9 mouse cellular contexts compared by ENCODE assay signal in genomic region chr10:111509103-111509784, GRCm38 (mm10). TPM values are rescaled to one million over a fixed set of nuclear protein-coding genes. Genes with fewer than 3 reads are reported as not detected.
A peak's percentile ranks its signal among the peaks of the same experiment; 100 is the strongest.
DNase-seq lines count a peak whose midpoint lies in the region; ATAC-seq lines count a peak whose summit lies in the region.
"Had no signal": no experiment of that assay in that cellular context is flagged by ENCODE, and none has a peak within 500 bp of the region (broad histone marks: within the 10 kb centered on the region; RNA-seq: fewer than 3 reads in every experiment).

No protein-coding gene starts in this region.

- 42% methylated on average over 8 of the region's 8 CpGs for WGBS in heart, embryonic 16.5 days
- WGBS in hindbrain, embryonic 12.5 days = 23% methylated on average over 8 of the region's 8 CpGs
- WGBS in midbrain, embryonic 12.5 days = 24% methylated on average over 8 of the region's 8 CpGs

- DNase-seq in heart, adult 9 months (ENCODE audit: low spot score in 2 of 2) = no peak
- peak; percentile 31 for DNase-seq in NIH3T3 (ENCODE audit: low read depth)
- DNase-seq in testis, postnatal 10 days (ENCODE audit: low spot score) = no peak
- no peak for DNase-seq in cerebellum, postnatal 10 days
- no peak for DNase-seq in right cerebral cortex, adult 18-20 months
- DNase-seq: cerebellum, adult 9-11 months had no signal

- peak overlapping the region; percentile 96 for H3K9ac ChIP-seq in heart, embryonic 16.5 days (ENCODE audit: low read length)
- peak overlapping the region; percentile 51 for H3K9ac ChIP-seq in hindbrain, embryonic 12.5 days
- 0 out of 2 replicates have a peak overlapping the region, but pooled peaks have one; percentile 8 for H3K9ac ChIP-seq in midbrain, embryonic 12.5 days (replicated peaks)

- H3K4me1 ChIP-seq in heart, embryonic 16.5 days (ENCODE audit: control insufficient read depth, insufficient read depth, low read length) = peaks cover 37% of the 10 kb centered on the region
- H3K4me1 ChIP-seq in hindbrain, embryonic 12.5 days = peaks cover 14% of the 10 kb centered on the region
- peaks cover 12% of the 10 kb centered on the region for H3K4me1 ChIP-seq in midbrain, embryonic 12.5 days

- H3K27ac ChIP-seq in heart, embryonic 16.5 days (ENCODE audit: low read length) = peak overlapping the region; percentile 2; the same call in 1 of the 2 replicates
- H3K27ac ChIP-seq in hindbrain, embryonic 12.5 days = peak overlapping the region; percentile 45
- no peak overlapping the region for H3K27ac ChIP-seq in midbrain, embryonic 12.5 days (replicated peaks)

- H3K9me3 ChIP-seq in heart, embryonic 16.5 days (replicated peaks; ENCODE audit: control insufficient read depth, low read length) = no peaks in the 10 kb centered on the region
- H3K9me3 ChIP-seq in hindbrain, embryonic 12.5 days (replicated peaks) = no peaks in the 10 kb centered on the region
- no peaks in the 10 kb centered on the region for H3K9me3 ChIP-seq in midbrain, embryonic 12.5 days

- peak overlapping the region; percentile 97 for H3K4me2 ChIP-seq in heart, embryonic 16.5 days (ENCODE audit: low read depth, low read length)
- peak overlapping the region; percentile 78 for H3K4me2 ChIP-seq in hindbrain, embryonic 12.5 days (replicated peaks)
- peak overlapping the region; percentile 94 for H3K4me2 ChIP-seq in midbrain, embryonic 12.5 days (replicated peaks)

- 0 out of 2 replicates have a peak, but pooled peaks cover 2% of the 10 kb centered on the region for H3K36me3 ChIP-seq in heart, embryonic 16.5 days (ENCODE audit: control insufficient read depth, insufficient read depth)
- no peaks in the 10 kb centered on the region for H3K36me3 ChIP-seq in hindbrain, embryonic 12.5 days
- no peaks in the 10 kb centered on the region for H3K36me3 ChIP-seq in midbrain, embryonic 12.5 days

- no peak for ATAC-seq in heart, embryonic 16.5 days (replicated peaks; ENCODE audit: extremely low read depth, insufficient read depth, low FRiP score)
- ATAC-seq in hindbrain, embryonic 12.5 days (ENCODE audit: low FRiP score) = no peak
- no peak for ATAC-seq in midbrain, embryonic 12.5 days (ENCODE audit: low FRiP score, low read depth)

- no peaks in the 10 kb centered on the region for H3K27me3 ChIP-seq in heart, embryonic 16.5 days (ENCODE audit: control insufficient read depth, insufficient read depth, low read length)
- H3K27me3 ChIP-seq in hindbrain, embryonic 12.5 days = no peaks in the 10 kb centered on the region
- peaks cover 28% of the 10 kb centered on the region for H3K27me3 ChIP-seq in midbrain, embryonic 12.5 days

- H3K4me3 ChIP-seq in heart, embryonic 16.5 days (ENCODE audit: low read length) = peak overlapping the region; percentile 81
- H3K4me3 ChIP-seq in hindbrain, embryonic 12.5 days = peak overlapping the region; percentile 85
- H3K4me3 ChIP-seq in midbrain, embryonic 12.5 days = peak overlapping the region; percentile 77

RNA-seq across cellular contexts. Expression of gene Phlda1, which starts 3.2 kb away (rescaled TPM):
- 27.4 and 27.6 TPM in 2 replicates for polyA plus RNA-seq in heart, embryonic 16.5 days (2015; fragmentation: Nextera tagmentation; extraction: Ambion mirVana)
- 42.8 and 54.3 TPM in 2 replicates for polyA plus RNA-seq in hindbrain, embryonic 12.5 days (2016; fragmentation: Nextera tagmentation; extraction: Ambion mirVana)
- 19.6 and 20.3 TPM in 2 replicates for polyA plus RNA-seq in midbrain, embryonic 12.5 days (2016; fragmentation: Nextera tagmentation; extraction: Ambion mirVana)

RNA-seq across cellular contexts. Expression of gene Nap1l1, which starts 36.2 kb away (rescaled TPM):
- polyA plus RNA-seq in heart, embryonic 16.5 days (2015; fragmentation: Nextera tagmentation; extraction: Ambion mirVana) = 104 and 115 TPM in 2 replicates
- 265 and 269 TPM in 2 replicates for polyA plus RNA-seq in hindbrain, embryonic 12.5 days (2016; fragmentation: Nextera tagmentation; extraction: Ambion mirVana)
- 312 and 318 TPM in 2 replicates for polyA plus RNA-seq in midbrain, embryonic 12.5 days (2016; fragmentation: Nextera tagmentation; extraction: Ambion mirVana)

Comparison
In these comparisons a context has a peak if more than half of its experiments do, and no peak if none do; other contexts are left out.
1. H3K9ac ChIP-seq: peak in every context shown above with its lines; median percentile 96 in heart, embryonic 16.5 days; 51 in hindbrain, embryonic 12.5 days; 8 in midbrain, embryonic 12.5 days.